15 mouse cellular contexts compared by ENCODE assay signal in genomic region chr5:49150116-49150811, GRCm38 (mm10).
A peak's percentile ranks its signal among the peaks of the same experiment; 100 is the strongest.
DNase-seq lines count a peak whose midpoint lies in the region; ATAC-seq and TF ChIP-seq lines count a peak whose summit lies in the region.
"Had no signal": no experiment of that assay in that cellular context is flagged by ENCODE, and none has a peak within 500 bp of the region (broad histone marks: within the 10 kb centered on the region; RNA-seq: fewer than 3 reads in every experiment).

No protein-coding gene starts in this region.

- TF ChIP-seq CTCF in hindbrain, postnatal 0 days (IDR thresholded peaks at IDR 0.05; ENCODE audit: low read depth) = no peak

- H3K4me3 ChIP-seq in forebrain, embryonic 13.5 days = no peak overlapping the region
- no peak overlapping the region for H3K4me3 ChIP-seq in forebrain, embryonic 12.5 days (replicated peaks)
- H3K4me3 ChIP-seq in hindbrain, postnatal 0 days (ENCODE audit: low read length) = no peak overlapping the region
- no peak overlapping the region for H3K4me3 ChIP-seq in hindbrain, embryonic 11.5 days (ENCODE audit: low read depth, low read length)
- no peak overlapping the region for H3K4me3 ChIP-seq in neural tube, embryonic 14.5 days (ENCODE audit: low read depth, low read length)
- no peak overlapping the region for H3K4me3 ChIP-seq in neural tube, embryonic 15.5 days (replicated peaks)
- H3K4me3 ChIP-seq: embryonic facial prominence, embryonic 12.5 days; kidney, embryonic 15.5 days; liver, embryonic 12.5 days; megakaryocyte, embryonic 14.5 days had no signal

- no peak overlapping the region for H3K9ac ChIP-seq in forebrain, embryonic 13.5 days
- H3K9ac ChIP-seq in forebrain, embryonic 12.5 days = no peak overlapping the region
- H3K9ac ChIP-seq in hindbrain, postnatal 0 days (replicated peaks; ENCODE audit: low read length) = no peak overlapping the region
- no peak overlapping the region for H3K9ac ChIP-seq in hindbrain, embryonic 11.5 days (ENCODE audit: low read depth, low read length)
- H3K9ac ChIP-seq in neural tube, embryonic 14.5 days (replicated peaks; ENCODE audit: low read depth, low read length) = no peak overlapping the region
- no peak overlapping the region for H3K9ac ChIP-seq in neural tube, embryonic 15.5 days (replicated peaks)
- H3K9ac ChIP-seq: embryonic facial prominence, embryonic 12.5 days; kidney, embryonic 15.5 days; liver, embryonic 12.5 days had no signal

- DNase-seq in hindbrain, postnatal 0 days (ENCODE audit: low spot score) = peak; percentile 72
- no peak for DNase-seq in hindbrain, embryonic 11.5 days (ENCODE audit: low spot score)
- DNase-seq in embryo, embryonic 10 days (ENCODE audit: low spot score) = no peak
- DNase-seq: adrenal gland, postnatal 36 days; lung, adult 2 months had no signal

- no peaks in the 10 kb centered on the region for H3K27me3 ChIP-seq in forebrain, embryonic 13.5 days
- H3K27me3 ChIP-seq in forebrain, embryonic 12.5 days = no peaks in the 10 kb centered on the region
- no peaks in the 10 kb centered on the region for H3K27me3 ChIP-seq in hindbrain, postnatal 0 days (ENCODE audit: insufficient read depth, low read length)
- no peaks in the 10 kb centered on the region for H3K27me3 ChIP-seq in hindbrain, embryonic 11.5 days (ENCODE audit: control insufficient read depth, insufficient read depth, low read length)
- no peaks in the 10 kb centered on the region for H3K27me3 ChIP-seq in neural tube, embryonic 14.5 days (ENCODE audit: control insufficient read depth, insufficient read depth, low read length)
- no peaks in the 10 kb centered on the region for H3K27me3 ChIP-seq in neural tube, embryonic 15.5 days (replicated peaks)
- H3K27me3 ChIP-seq: embryonic facial prominence, embryonic 12.5 days; kidney, embryonic 15.5 days; liver, embryonic 12.5 days; megakaryocyte, embryonic 14.5 days had no signal

- H3K9me3 ChIP-seq in forebrain, embryonic 13.5 days (replicated peaks) = no peaks in the 10 kb centered on the region
- H3K9me3 ChIP-seq in forebrain, embryonic 12.5 days = no peaks in the 10 kb centered on the region
- H3K9me3 ChIP-seq in hindbrain, postnatal 0 days (ENCODE audit: low read length) = no peaks in the 10 kb centered on the region
- H3K9me3 ChIP-seq in hindbrain, embryonic 11.5 days (ENCODE audit: control insufficient read depth, low read length) = no peaks in the 10 kb centered on the region
- no peaks in the 10 kb centered on the region for H3K9me3 ChIP-seq in neural tube, embryonic 14.5 days (ENCODE audit: control insufficient read depth, low read length)
- H3K9me3 ChIP-seq in neural tube, embryonic 15.5 days (replicated peaks) = no peaks in the 10 kb centered on the region
- H3K9me3 ChIP-seq: embryonic facial prominence, embryonic 12.5 days; kidney, embryonic 15.5 days; liver, embryonic 12.5 days; megakaryocyte, embryonic 14.5 days had no signal

- no peaks in the 10 kb centered on the region for H3K4me1 ChIP-seq in forebrain, embryonic 13.5 days
- no peaks in the 10 kb centered on the region for H3K4me1 ChIP-seq in forebrain, embryonic 12.5 days
- H3K4me1 ChIP-seq in hindbrain, postnatal 0 days (ENCODE audit: insufficient read depth, low read length) = no peaks in the 10 kb centered on the region
- H3K4me1 ChIP-seq in hindbrain, embryonic 11.5 days (replicated peaks; ENCODE audit: control insufficient read depth, insufficient read depth, low read length) = no peaks in the 10 kb centered on the region
- no peaks in the 10 kb centered on the region for H3K4me1 ChIP-seq in neural tube, embryonic 14.5 days (ENCODE audit: control insufficient read depth, insufficient read depth, low read length)
- H3K4me1 ChIP-seq in neural tube, embryonic 15.5 days = no peaks in the 10 kb centered on the region
- H3K4me1 ChIP-seq: embryonic facial prominence, embryonic 12.5 days; kidney, embryonic 15.5 days; liver, embryonic 12.5 days; megakaryocyte, embryonic 14.5 days had no signal

- H3K36me3 ChIP-seq in forebrain, embryonic 13.5 days (ENCODE audit: poor library complexity, severe bottlenecking) = no peaks in the 10 kb centered on the region
- no peaks in the 10 kb centered on the region for H3K36me3 ChIP-seq in forebrain, embryonic 12.5 days (replicated peaks)
- no peaks in the 10 kb centered on the region for H3K36me3 ChIP-seq in hindbrain, postnatal 0 days (ENCODE audit: insufficient read depth, low read length)
- H3K36me3 ChIP-seq in hindbrain, embryonic 11.5 days (ENCODE audit: control insufficient read depth, insufficient read depth, low read length) = no peaks in the 10 kb centered on the region
- H3K36me3 ChIP-seq in neural tube, embryonic 14.5 days (ENCODE audit: control insufficient read depth, insufficient read depth, low read length) = no peaks in the 10 kb centered on the region
- H3K36me3 ChIP-seq in neural tube, embryonic 15.5 days = no peaks in the 10 kb centered on the region
- H3K36me3 ChIP-seq: embryonic facial prominence, embryonic 12.5 days; kidney, embryonic 15.5 days; liver, embryonic 12.5 days had no signal

- 75% methylated on average over 2 of the region's 2 CpGs for WGBS in forebrain, embryonic 13.5 days
- 83% methylated on average over 2 of the region's 2 CpGs for WGBS in forebrain, embryonic 12.5 days
- WGBS in hindbrain, postnatal 0 days = 55% methylated on average over 2 of the region's 2 CpGs
- 89% methylated on average over 2 of the region's 2 CpGs for WGBS in hindbrain, embryonic 11.5 days
- 69% methylated on average over 2 of the region's 2 CpGs for WGBS in neural tube, embryonic 14.5 days
- WGBS in neural tube, embryonic 15.5 days = 74% methylated on average over 2 of the region's 2 CpGs

- peak; percentile 96 for ATAC-seq in forebrain, embryonic 13.5 days
- no peak; the same call in 1 of the 2 replicates for ATAC-seq in forebrain, embryonic 12.5 days (ENCODE audit: low FRiP score)
- peak; percentile 86 for ATAC-seq in hindbrain, postnatal 0 days
- no peak for ATAC-seq in hindbrain, embryonic 11.5 days (ENCODE audit: low FRiP score)
- ATAC-seq in neural tube, embryonic 14.5 days (ENCODE audit: low read depth) = peak; percentile 73; the same call in 1 of the 2 replicates
- no peak for ATAC-seq in neural tube, embryonic 15.5 days (ENCODE audit: low FRiP score)
- ATAC-seq: intestine, postnatal 0 days; liver, embryonic 12.5 days had no signal

- H3K4me2 ChIP-seq in forebrain, embryonic 13.5 days = no peak overlapping the region
- no peak overlapping the region for H3K4me2 ChIP-seq in forebrain, embryonic 12.5 days
- H3K4me2 ChIP-seq in hindbrain, postnatal 0 days (ENCODE audit: low read depth, low read length) = no peak overlapping the region
- H3K4me2 ChIP-seq in hindbrain, embryonic 11.5 days (replicated peaks; ENCODE audit: low read depth, low read length) = no peak overlapping the region
- no peak overlapping the region for H3K4me2 ChIP-seq in neural tube, embryonic 14.5 days (ENCODE audit: low read depth, low read length)
- H3K4me2 ChIP-seq in neural tube, embryonic 15.5 days = no peak overlapping the region
- H3K4me2 ChIP-seq: embryonic facial prominence, embryonic 12.5 days; kidney, embryonic 15.5 days; liver, embryonic 12.5 days had no signal

- H3K27ac ChIP-seq in forebrain, embryonic 13.5 days = no peak overlapping the region
- no peak overlapping the region for H3K27ac ChIP-seq in forebrain, embryonic 12.5 days
- no peak overlapping the region for H3K27ac ChIP-seq in hindbrain, postnatal 0 days
- no peak overlapping the region for H3K27ac ChIP-seq in hindbrain, embryonic 11.5 days (ENCODE audit: low read depth, low read length)
- H3K27ac ChIP-seq in neural tube, embryonic 14.5 days (ENCODE audit: low read depth, low read length) = no peak overlapping the region
- no peak overlapping the region for H3K27ac ChIP-seq in neural tube, embryonic 15.5 days (replicated peaks)
- H3K27ac ChIP-seq: embryonic facial prominence, embryonic 12.5 days; kidney, embryonic 15.5 days; liver, embryonic 12.5 days; stomach, postnatal 0 days had no signal

Comparison
In these comparisons a context has a peak if more than half of its experiments do, and no peak if none do; other contexts are left out.
1. ATAC-seq: peak in forebrain, embryonic 13.5 days (single experiment), hindbrain, postnatal 0 days (single experiment) and neural tube, embryonic 14.5 days (single experiment); none in forebrain, embryonic 12.5 days (single experiment), hindbrain, embryonic 11.5 days (single experiment) and neural tube, embryonic 15.5 days (single experiment).